Mouse (Mus musculus) liver, adult 2 months (tissue): ENCODE measurements around the gene Rps6kb1. TPM values are rescaled to one million over a fixed set of nuclear protein-coding genes. Genes with fewer than 3 reads are reported as not detected.

Experiments used
- DNase-seq: peaks from one replicate; pipeline ENCODE4 v3.0.0-alpha.2; 2011; ENCODE audit warnings: low read depth, low spot score; ENCODE audit errors: extremely low read depth
- H3K27ac ChIP-seq: fragments of 200-500 bp; replicated peaks from 2 replicates; pipeline ENCODE4 v1.5.1; 2012; ENCODE audit warnings: low read depth, mild to moderate bottlenecking, control low read depth, inconsistent platforms, low read length; ENCODE audit not compliant: insufficient read depth
- H3K27me3 ChIP-seq: fragments of 200-500 bp; 2 replicates; pipeline ENCODE4 v1.6.1; 2012; ENCODE audit warnings: mild to moderate bottlenecking, moderate library complexity, low read length, inconsistent platforms; ENCODE audit not compliant: control insufficient read depth, insufficient read depth
- H3K36me3 ChIP-seq: fragments of 200-500 bp; 2 replicates; pipeline ENCODE4 v1.6.1; 2012; ENCODE audit warnings: low read length, inconsistent platforms; ENCODE audit not compliant: control insufficient read depth, insufficient read depth
- H3K4me1 ChIP-seq: fragments of 200-500 bp; 2 replicates; pipeline ENCODE4 v1.6.1; 2011; ENCODE audit warnings: low read length; ENCODE audit not compliant: control insufficient read depth, insufficient read depth
- H3K4me3 ChIP-seq: fragments of 200-500 bp; 2 replicates; pipeline ENCODE4 v1.5.1; 2011; ENCODE audit warnings: low read depth, mild to moderate bottlenecking, control low read depth, low read length, moderate library complexity; ENCODE audit not compliant: insufficient read depth
- H3K79me2 ChIP-seq: fragments of 200-500 bp; 2 replicates; pipeline ENCODE4 v1.6.1; 2012; ENCODE audit warnings: inconsistent platforms, mild to moderate bottlenecking, low read length, moderate library complexity; ENCODE audit not compliant: control insufficient read depth, insufficient read depth
- H3K9ac ChIP-seq: fragments of 200-500 bp; 2 replicates; pipeline ENCODE4 v1.6.1; 2012; ENCODE audit warnings: low read depth, mild to moderate bottlenecking, control low read depth, inconsistent platforms, low read length
- CTCF ChIP-seq: fragments of 200-500 bp; IDR thresholded peaks from 2 replicates; pipeline ENCODE4 v1.5.1; 2011; ENCODE audit warnings: low read depth, low read length, control low read depth
- POLR2A ChIP-seq: fragments of 200-500 bp; IDR thresholded peaks from 2 replicates; pipeline ENCODE4 v1.6.1; 2011; ENCODE audit warnings: low read length, control low read depth; ENCODE audit not compliant: insufficient read depth; ENCODE audit errors: extremely low read depth
- WGBS: fragments of 180-500 bp; shearing (Covaris S2); methylation state at CpG from one replicate; pipeline ENCODE4 v1.1.7; 2018; 5-methylcytosine and 5-hydroxymethylcytosine counted together
- polyA plus RNA-seq: library from polyadenylated mRNA; depleted of rRNA; stranded (reverse); fragments of >200 nt; gene quantifications from 2 replicates; pipeline ENCODE4 v1.2.3, GENCODE M21; 2012
- total RNA-seq: library from RNA; depleted of rRNA; stranded (reverse); fragments of >200 nt; gene quantifications from 2 replicates; pipeline ENCODE4 v1.2.3, GENCODE M21; 2014

Rps6kb1 gene
- total and polyA plus RNA-seq, 2 experiments: 6.3 to 14.4 TPM

DNA sequence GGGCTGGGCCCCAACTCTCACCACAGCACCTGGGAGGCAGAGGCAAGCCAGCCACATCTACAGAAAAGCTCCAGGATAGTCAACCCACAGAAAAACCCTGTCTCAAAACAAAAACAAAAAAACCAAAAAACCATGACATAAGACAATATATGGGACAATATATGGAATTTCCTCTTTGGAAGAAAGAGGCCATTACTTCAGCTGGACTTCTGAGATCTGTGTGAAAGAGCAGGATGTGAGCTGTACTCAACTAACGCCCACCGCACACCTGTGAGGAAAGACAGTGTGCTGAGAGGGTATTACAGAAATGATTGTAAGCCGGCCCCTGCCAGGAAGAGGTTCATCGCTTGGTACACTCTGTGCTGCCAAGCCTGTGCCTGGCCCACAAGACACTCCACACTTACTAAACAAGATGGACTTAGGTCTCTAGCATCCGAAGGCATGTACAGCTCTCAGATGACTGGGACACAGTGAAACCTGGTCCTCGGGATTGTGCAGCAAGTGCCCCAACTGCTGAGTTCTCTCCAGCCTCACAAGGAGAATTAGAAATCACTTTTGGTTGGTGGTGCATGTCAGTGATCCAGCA is 29.1 kb upstream of the Rps6kb1 start:
- DNase-seq: peak; percentile 61
- H3K27ac ChIP-seq: peak overlapping the region; percentile 52
- WGBS: 30% methylated on average over 6 of the region's 6 CpGs

DNA sequence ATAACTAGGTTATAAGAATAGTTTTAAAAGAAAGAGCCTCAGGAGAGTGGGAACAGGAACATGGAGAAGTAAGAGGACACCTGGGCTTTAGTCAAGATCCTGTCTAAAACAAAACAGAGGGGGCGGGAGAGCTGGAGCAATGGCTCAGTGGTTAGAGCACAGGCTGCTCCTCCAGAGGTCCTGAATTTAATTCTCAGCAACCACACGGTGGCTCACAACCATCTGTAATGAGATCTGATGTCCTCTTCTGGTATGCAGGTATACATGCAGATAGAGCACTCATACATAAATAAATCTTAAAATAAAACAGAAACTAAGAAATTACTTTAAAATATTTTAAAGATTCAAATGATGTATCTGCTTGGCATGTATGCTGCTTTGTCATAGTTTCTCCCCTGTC is 28.0 kb upstream of the Rps6kb1 start:
- DNase-seq: no peak

More for the DNA sequence above, 29.1 kb upstream of the Rps6kb1 start:
- H3K36me3 ChIP-seq: no peaks in the 10 kb centered on the region
- no peak overlapping the region for H3K4me3 ChIP-seq
- TF ChIP-seq CTCF: no peak
- no peak for TF ChIP-seq POLR2A
- H3K79me2 ChIP-seq: no peaks in the 10 kb centered on the region
- H3K9ac ChIP-seq: no peak overlapping the region
- no peaks in the 10 kb centered on the region for H3K27me3 ChIP-seq
- peaks cover 12% of the 10 kb centered on the region for H3K4me1 ChIP-seq

DNA sequence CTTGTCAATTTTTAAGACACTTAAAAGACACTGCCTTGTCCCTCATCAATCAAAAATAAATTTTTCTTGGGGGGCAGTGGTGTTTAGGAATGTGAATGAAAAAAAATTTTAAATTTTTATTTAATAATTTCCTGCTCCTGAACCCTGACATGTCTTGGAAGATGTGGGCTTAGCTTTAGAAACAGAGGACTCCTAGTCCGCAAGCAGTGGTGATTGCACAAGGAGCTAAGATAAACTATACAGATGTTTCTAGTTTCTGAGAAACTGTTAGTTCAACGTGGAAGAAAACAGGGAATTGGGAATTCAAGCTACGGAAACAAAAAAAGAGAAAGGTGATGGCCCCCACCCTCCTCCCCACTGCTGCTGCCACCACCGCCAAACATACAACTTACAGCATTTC is 27.3 kb upstream of the Rps6kb1 start:
- 25% methylated on average over 4 of the region's 4 CpGs for WGBS
- Histone ChIP-seq H3K27me3 (no peaks in the 10 kb centered on the region), H3K4me1 (peaks cover 9% of the 10 kb centered on the region), H3K36me3 (no peaks in the 10 kb centered on the region; the same call in 1 of the 2 replicates), H3K9ac (no peak overlapping the region; the same call in 1 of the 2 replicates), H3K4me3 (no peak overlapping the region), H3K79me2 (no peaks in the 10 kb centered on the region), H3K27ac (no peak overlapping the region; the same call in 1 of the 2 replicates)
- DNase-seq: no peak
- TF ChIP-seq POLR2A: no peak
- TF ChIP-seq CTCF: no peak

More for the DNA sequence above, 28.0 kb upstream of the Rps6kb1 start:
- 78% methylated on average over 2 of the region's 2 CpGs for WGBS
- Histone ChIP-seq H3K4me1 (peaks cover 9% of the 10 kb centered on the region), H3K9ac (no peak overlapping the region), H3K27ac (no peak overlapping the region; the same call in 1 of the 2 replicates), H3K27me3 (no peaks in the 10 kb centered on the region), H3K4me3 (no peak overlapping the region), H3K36me3 (no peaks in the 10 kb centered on the region), H3K79me2 (no peaks in the 10 kb centered on the region)
- TF ChIP-seq CTCF: no peak
- no peak for TF ChIP-seq POLR2A

DNA sequence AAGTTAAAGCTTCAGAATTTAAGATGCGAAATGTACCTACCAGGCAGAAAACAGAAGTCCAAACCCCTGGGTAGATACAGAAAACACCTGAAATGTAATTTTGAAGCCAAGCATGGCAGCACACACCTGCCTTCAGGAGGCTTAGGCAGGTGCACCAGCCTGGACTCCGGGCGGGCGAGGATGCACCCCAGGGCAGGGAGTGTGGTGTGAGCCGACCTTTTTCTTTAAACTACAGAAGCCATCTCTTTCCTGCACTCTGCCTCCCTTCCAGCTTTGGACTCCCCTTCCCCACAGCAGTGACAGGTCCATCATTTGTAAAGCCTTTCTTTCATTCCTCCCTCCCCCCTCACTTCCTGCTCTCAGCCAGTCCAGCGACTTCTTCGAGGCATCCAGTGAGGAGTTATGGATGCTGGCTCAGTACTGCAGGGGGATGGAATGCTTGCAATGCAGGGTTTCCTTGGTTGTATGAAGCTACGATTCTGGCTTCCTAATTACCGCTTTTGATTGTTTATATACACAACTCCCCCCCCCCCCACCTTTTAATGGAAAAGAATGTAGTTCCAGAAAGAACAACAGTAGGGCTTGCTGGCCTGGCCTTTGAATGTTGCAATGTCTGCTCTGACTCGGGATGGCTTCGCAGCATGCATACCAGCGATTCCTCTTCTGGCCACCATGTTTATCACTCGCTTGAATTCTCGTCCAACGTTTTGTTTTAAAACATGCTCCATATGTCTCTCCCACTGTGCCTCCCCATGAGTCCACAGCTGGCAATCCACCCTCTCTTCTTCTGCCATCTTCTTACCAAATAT is 26.6 kb upstream of the Rps6kb1 start:
- Histone ChIP-seq H3K79me2 (no peaks in the 10 kb centered on the region), H3K4me1 (peaks cover 9% of the 10 kb centered on the region), H3K36me3 (no peaks in the 10 kb centered on the region; the same call in 1 of the 2 replicates), H3K9ac (no peak overlapping the region), H3K27me3 (no peaks in the 10 kb centered on the region), H3K4me3 (no peak overlapping the region), H3K27ac (no peak overlapping the region)
- DNase-seq: no peak
- TF ChIP-seq CTCF (no peak), POLR2A (no peak)
- 73% methylated on average over 15 of the region's 15 CpGs for WGBS

DNA sequence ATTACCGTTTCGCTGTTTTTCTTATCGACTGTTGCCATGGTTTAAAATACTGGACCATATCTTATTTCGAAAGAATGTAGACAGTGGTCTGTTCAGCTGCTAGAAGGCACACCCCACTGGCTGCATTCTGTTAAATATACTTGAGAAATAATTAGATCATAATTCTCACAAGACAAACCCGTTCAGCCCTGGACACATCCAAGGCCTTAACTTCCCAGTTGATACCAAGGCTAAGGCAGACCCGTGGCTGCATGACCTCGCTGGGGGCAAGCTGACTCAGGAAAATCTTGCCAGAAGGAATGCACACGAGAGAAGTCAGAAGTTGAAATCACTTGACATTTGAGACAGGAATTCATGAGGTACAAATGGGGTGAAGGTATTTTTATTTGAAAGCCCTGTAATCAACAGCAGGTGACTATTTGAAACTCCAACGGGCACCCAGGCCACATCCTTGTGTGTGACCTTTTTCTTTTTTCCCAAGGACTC is 25.7 kb upstream of the Rps6kb1 start:
- DNase-seq: no peak
- H3K79me2 ChIP-seq: no peaks in the 10 kb centered on the region
- WGBS: 75% methylated on average over 9 of the region's 9 CpGs
- H3K4me3 ChIP-seq: no peak overlapping the region
- H3K27ac ChIP-seq: no peak overlapping the region
- H3K27me3 ChIP-seq: no peaks in the 10 kb centered on the region
- no peak overlapping the region for H3K9ac ChIP-seq
- TF ChIP-seq CTCF (no peak), POLR2A (no peak)
- no peaks in the 10 kb centered on the region; the same call in 1 of the 2 replicates for H3K36me3 ChIP-seq
- H3K4me1 ChIP-seq: peaks cover 7% of the 10 kb centered on the region
